Comparison of ENCODE assay signal across 22 mouse cellular contexts in genomic region chr16:86368449-86368848, GRCm38 (mm10).
DNase-seq lines count a peak whose midpoint lies in the region; ATAC-seq and TF ChIP-seq lines count a peak whose summit lies in the region.
"Had no signal": no experiment of that assay in that cellular context is flagged by ENCODE, and none has a peak within 500 bp of the region (broad histone marks: within the 10 kb centered on the region; RNA-seq: fewer than 3 reads in every experiment).

No protein-coding gene starts in this region.

- no peaks in the 10 kb centered on the region for H3K79me2 ChIP-seq in C2C12 (ENCODE audit: control insufficient read depth, insufficient read depth)

- TF ChIP-seq CTCF in lung, embryonic 14.5 days (IDR thresholded peaks at IDR 0.05; ENCODE audit: low read depth): no peak
- TF ChIP-seq CTCF in C2C12 (IDR thresholded peaks at IDR 0.05; ENCODE audit: control insufficient read depth, insufficient read depth, insufficient read length): no peak

- peak; percentile 4 for DNase-seq in embryo, embryonic 11 days
- DNase-seq in embryo, embryonic 9.5 days (ENCODE audit: extremely low spot score): no peak
- peak; percentile 92 for DNase-seq in lung, embryonic 14.5 days
- DNase-seq in lung, postnatal 25 days (ENCODE audit: low spot score): no peak
- DNase-seq in mesoderm, embryonic 11.5 days (ENCODE audit: low read depth, low spot score): peak; percentile 17
- no peak for DNase-seq in thymus, postnatal 0 days (ENCODE audit: low spot score)
- DNase-seq: adrenal gland, adult 2 months; cerebellum, adult 11 months; cerebellum, adult 9-11 months; gastrocnemius, adult 2 months; heart, postnatal 36 days; layer of hippocampus, adult 9-11 months; liver, embryonic 13.5 days; thymus, adult 18-20 months; thymus, postnatal 4 days had no signal

- H3K36me3 ChIP-seq in lung, embryonic 14.5 days (ENCODE audit: insufficient read depth): no peaks in the 10 kb centered on the region
- H3K36me3 ChIP-seq in C2C12 (ENCODE audit: control insufficient read depth, insufficient read depth): no peaks in the 10 kb centered on the region
- H3K36me3 ChIP-seq: embryonic facial prominence, embryonic 13.5 days; heart, embryonic 15.5 days; hindbrain, embryonic 13.5 days; liver, embryonic 13.5 days had no signal

- ATAC-seq in lung, embryonic 14.5 days (ENCODE audit: insufficient read depth): peak; percentile 91
- ATAC-seq: forebrain, embryonic 13.5 days had no signal

- no peak overlapping the region for H3ac ChIP-seq in C2C12 (ENCODE audit: control insufficient read depth, insufficient read length, low read depth)

- H3K4me2 ChIP-seq in lung, embryonic 14.5 days: no peak overlapping the region
- H3K4me2 ChIP-seq: embryonic facial prominence, embryonic 13.5 days; forebrain, embryonic 13.5 days; heart, embryonic 15.5 days; hindbrain, embryonic 13.5 days; liver, embryonic 13.5 days; midbrain, embryonic 11.5 days had no signal

- 27% methylated on average over 5 of the region's 5 CpGs for WGBS in lung, embryonic 14.5 days

- H3K4me1 ChIP-seq in lung, embryonic 14.5 days (ENCODE audit: insufficient read depth): no peaks in the 10 kb centered on the region
- H3K4me1 ChIP-seq: embryonic facial prominence, embryonic 13.5 days; forebrain, embryonic 13.5 days; heart, embryonic 15.5 days; hindbrain, embryonic 13.5 days; liver, embryonic 13.5 days had no signal

- no peak overlapping the region for H3K27ac ChIP-seq in lung, embryonic 14.5 days (ENCODE audit: low read depth)
- H3K27ac ChIP-seq: embryonic facial prominence, embryonic 13.5 days; forebrain, embryonic 13.5 days; gastrocnemius, adult 2 months; heart, embryonic 15.5 days; hindbrain, embryonic 13.5 days; liver, embryonic 13.5 days had no signal

- no peak overlapping the region for H3K4me3 ChIP-seq in lung, embryonic 14.5 days (ENCODE audit: low read depth, low read length)
- no peak overlapping the region for H3K4me3 ChIP-seq in C2C12 (ENCODE audit: insufficient read depth, poor library complexity, severe bottlenecking)
- H3K4me3 ChIP-seq: embryonic facial prominence, embryonic 13.5 days; erythroblast, embryonic 14.5 days; forebrain, embryonic 13.5 days; gastrocnemius, adult 2 months; heart, embryonic 15.5 days; hindbrain, embryonic 13.5 days; liver, embryonic 13.5 days had no signal

- H3K79me3 ChIP-seq in C2C12 (ENCODE audit: low read depth): no peaks in the 10 kb centered on the region

- no peak overlapping the region for H3K9ac ChIP-seq in lung, embryonic 14.5 days
- H3K9ac ChIP-seq: embryonic facial prominence, embryonic 13.5 days; forebrain, embryonic 13.5 days; heart, embryonic 15.5 days; hindbrain, embryonic 13.5 days; liver, embryonic 13.5 days had no signal

- no peaks in the 10 kb centered on the region for H3K27me3 ChIP-seq in lung, embryonic 14.5 days (ENCODE audit: insufficient read depth, low read length)
- no peaks in the 10 kb centered on the region for H3K27me3 ChIP-seq in C2C12 (ENCODE audit: control insufficient read depth, insufficient read depth, insufficient read length)
- H3K27me3 ChIP-seq: embryonic facial prominence, embryonic 13.5 days; forebrain, embryonic 13.5 days; heart, embryonic 15.5 days; hindbrain, embryonic 13.5 days; liver, embryonic 13.5 days had no signal

- H3K9me3 ChIP-seq in lung, embryonic 14.5 days (ENCODE audit: low read depth, low read length): no peaks in the 10 kb centered on the region
- H3K9me3 ChIP-seq: embryonic facial prominence, embryonic 13.5 days; forebrain, embryonic 13.5 days; heart, embryonic 15.5 days; hindbrain, embryonic 13.5 days; liver, embryonic 13.5 days had no signal

TF ChIP-seq in C2C12, 6 proteins besides CTCF, POLR2A, EP300 and RAD21:
- TF ChIP-seq USF1 (IDR thresholded peaks at IDR 0.05; ENCODE audit: low read depth) (peak; percentile 58), FOSL1 (IDR thresholded peaks at IDR 0.05; ENCODE audit: insufficient read depth, low read length, poor library complexity, severe bottlenecking) (no peak), MYOD1 (IDR thresholded peaks at IDR 0.05; ENCODE audit: control insufficient read depth, insufficient read length, low read depth) (no peak), MAX (IDR thresholded peaks at IDR 0.05) (no peak)

Comparison
In these comparisons a context has a peak if more than half of its experiments do, and no peak if none do; other contexts are left out.
1. DNase-seq: peak in embryo, embryonic 11 days (single experiment), lung, embryonic 14.5 days (single experiment) and mesoderm, embryonic 11.5 days (single experiment); none in embryo, embryonic 9.5 days (single experiment), lung, postnatal 25 days (single experiment) and thymus, postnatal 0 days (single experiment).